Mouse (Mus musculus) G1E (cell line): ENCODE results near the gene Nek8.

Experiments used
- CTCF ChIP-seq: IDR thresholded peaks from 2 replicates; pipeline ENCODE4 v1.5.1; 2012; ENCODE audit warnings: low read depth, low read length, inconsistent platforms, mixed read lengths
- TAL1 ChIP-seq: conservative IDR thresholded peaks from 2 replicates; pipeline ENCODE4 v1.6.1; 2012; ENCODE audit warnings: low read depth, low read length, inconsistent platforms, mixed read lengths

DNA sequence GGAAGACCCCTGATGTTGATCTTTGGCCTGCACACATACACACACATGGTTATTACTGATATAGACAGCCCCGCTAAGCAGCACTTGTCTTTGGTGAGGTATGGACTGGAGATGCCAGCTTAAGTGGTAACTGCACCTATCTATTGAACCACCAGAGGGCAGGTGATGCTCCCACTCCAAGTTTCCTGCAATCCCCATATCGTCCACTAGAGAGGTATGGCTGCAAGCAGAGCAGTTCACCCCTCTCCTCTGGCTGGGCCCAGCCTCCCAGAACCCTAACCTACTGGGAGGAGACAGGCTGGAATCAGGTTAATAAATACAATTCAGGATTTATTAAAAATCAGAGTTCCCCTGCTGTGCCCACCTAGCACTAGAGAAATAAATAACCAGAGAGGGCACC lies 17.4 kb downstream of the Nek8 start:
- TF ChIP-seq TAL1, result no peak
- peak; percentile 99 for TF ChIP-seq CTCF
